Mouse (Mus musculus): ENCODE results near the gene Nrsn2. TPM values are rescaled to one million over a fixed set of nuclear protein-coding genes. Genes with fewer than 3 reads are reported as not detected.

The Nrsn2 gene
- polyA plus RNA-seq (2012; rRNA removed) = 21.5 and 24.8 TPM in 2 replicates

DNA sequence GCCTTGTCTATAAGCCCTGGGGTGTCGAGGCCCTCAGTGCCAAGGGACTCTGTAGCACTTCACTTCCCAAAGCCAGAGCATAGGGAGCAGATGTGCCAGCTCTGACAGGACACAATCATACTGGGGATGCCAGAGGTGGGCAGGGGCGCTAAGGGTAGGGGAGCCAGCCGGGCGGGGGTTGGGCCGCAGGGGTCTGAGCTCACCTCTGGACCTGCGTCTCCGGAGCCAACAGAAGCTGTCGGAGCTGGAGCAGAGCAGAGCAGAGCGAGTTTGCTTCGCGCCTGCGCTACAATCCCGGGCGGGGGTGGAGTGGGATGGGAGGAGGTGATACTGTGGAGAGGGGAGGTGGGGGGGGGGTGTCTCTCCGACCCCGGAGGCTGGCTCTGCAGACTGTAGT lies at the start of gene Nrsn2:
Gene Nrsn2 (minus strand): TSS at position 294 of the 397 bp plus-strand sequence.

DNA sequence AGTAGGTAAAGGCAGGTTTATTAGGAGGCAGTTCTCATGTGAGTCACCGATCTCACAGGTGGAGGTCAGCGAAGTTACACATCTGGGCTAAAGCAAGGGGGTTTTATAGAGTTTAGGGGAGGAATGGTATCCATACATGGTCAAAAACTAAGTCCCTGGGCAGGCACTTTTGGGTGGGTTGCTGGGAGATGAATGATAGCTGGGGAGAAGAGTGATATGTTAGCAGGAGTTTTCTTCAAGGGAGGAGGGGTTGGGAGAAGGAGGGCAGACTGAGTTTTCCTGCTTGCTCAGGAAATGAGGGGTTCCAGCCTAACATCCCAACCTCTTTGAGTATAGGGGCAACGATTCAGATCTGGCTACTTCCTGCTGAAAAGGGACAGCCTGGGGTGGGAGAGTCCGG lies 38.8 kb upstream of the Nrsn2 start, which contains the start of gene 6820408C15Rik:
Gene 6820408C15Rik (plus strand): TSS at position 301 of the 400 bp plus-strand sequence.

DNA sequence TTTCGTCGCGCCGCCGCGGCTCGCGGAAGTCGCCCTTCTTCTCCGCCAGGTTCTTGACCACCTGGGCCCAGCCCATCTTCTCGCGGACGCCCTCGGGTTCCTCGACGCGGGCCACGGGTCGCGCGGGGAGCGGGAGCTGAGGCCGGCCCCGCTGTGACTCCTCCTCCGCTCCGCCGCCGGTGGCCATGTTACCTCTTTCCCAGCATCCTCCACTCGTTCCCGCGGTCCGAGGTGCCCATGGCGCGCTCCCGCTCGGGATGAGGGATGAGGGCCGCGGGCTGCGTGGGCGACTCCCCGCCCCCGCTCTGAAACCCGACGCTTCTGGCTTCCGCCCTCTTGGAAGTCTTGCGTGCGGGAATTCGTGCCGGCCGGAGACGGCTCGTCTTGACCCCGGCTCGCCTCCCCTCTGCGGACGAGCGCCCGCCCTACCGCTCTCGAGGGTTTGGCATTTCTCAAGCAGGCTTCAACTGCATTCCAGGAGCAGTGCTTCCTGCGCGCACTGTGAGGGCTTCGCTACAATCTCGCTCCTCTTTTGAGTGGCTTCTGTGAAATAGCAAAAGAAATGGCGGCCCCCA lies 38.2 kb upstream of the Nrsn2 start, which contains the start of gene Zcchc3:
Gene Zcchc3 (minus strand): TSS at position 437 of the 575 bp plus-strand sequence.

DNA sequence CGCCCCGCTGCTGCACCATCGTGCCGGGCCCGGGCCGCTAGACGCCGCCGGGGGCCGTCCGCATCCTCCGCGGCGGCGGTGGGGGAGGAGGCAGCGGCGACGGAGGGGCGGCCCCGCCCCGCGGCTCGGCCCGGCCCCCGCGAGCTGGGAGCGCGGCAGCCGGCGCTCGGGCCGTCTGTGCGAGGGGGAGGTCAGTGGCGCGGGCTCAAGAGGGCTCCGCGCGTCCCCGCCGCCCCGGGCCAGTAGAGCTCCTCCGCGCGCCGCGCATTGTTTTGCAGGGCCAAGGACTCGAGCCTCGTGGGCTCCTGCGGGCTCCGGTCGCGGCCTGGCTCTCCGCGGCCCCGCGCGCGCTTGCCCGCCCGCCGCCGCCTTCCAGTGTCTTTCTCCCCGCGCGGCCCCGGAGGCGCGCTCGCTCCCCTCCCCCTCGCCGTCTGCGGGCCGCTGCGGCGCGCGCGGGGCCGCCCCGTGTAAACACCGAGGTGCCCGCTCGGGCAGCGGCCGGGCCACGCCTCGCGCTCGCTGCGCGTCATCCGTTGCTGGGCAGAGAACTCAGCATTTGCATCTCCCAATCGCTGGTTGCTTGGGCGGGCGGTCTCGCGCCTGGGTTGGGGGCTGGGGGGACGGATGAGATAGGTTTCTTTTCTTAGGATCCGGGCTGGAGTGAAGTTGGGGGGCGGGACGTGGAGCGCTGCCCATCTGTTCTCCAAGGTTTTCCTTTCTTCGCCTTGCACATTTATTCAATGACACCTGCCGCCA lies 21.4 kb upstream of the Nrsn2 start, which contains the start of gene Sox12:
Gene Sox12 (minus strand): TSS at position 384 of the 756 bp plus-strand sequence.

DNA sequence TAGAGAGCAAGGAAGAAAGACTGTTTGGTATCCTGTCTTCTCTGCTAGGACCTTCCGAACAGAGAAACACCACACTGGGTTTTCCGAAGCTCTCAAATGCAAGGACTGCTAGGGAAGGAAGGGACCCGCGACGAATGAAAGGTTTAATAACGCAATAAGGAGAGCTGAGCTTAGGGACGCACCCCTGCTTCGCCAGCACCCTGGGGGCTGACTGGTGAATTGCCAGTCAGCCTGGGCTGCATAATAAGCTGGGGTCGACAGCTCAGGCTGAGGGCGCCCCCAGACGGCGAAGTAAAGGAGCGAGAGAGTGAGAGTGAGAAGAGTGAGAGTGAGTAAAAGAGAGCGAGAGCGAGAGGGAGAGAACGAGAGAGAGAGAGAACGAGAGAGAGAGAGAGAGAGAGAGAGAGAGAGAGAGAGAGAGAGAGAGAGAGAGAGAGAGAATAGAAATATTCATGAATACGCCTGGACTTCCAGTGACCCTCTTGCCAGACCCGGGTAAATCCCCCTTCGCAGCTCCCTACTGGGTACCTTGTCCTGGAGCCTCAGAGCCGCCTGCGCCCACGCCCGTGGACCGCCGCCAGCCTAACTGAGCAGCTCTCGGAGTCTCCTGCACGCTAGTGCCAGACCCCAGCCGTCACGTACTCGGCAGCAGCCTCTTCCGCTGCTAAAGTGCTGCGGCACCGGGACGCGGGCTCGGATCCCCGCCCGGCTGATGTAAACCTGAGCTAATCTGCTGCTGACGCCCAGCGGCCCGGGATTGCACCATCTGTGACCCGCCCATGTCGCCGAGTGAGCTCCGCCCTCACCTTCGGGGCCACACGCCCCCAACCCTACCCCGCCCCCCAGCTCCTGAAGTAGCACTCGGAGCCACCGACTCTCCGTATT lies 32.9 kb downstream of the Nrsn2 start, which contains the start of gene Trib3:
Gene Trib3 (minus strand): TSS at position 704 of the 885 bp plus-strand sequence.

DNA sequence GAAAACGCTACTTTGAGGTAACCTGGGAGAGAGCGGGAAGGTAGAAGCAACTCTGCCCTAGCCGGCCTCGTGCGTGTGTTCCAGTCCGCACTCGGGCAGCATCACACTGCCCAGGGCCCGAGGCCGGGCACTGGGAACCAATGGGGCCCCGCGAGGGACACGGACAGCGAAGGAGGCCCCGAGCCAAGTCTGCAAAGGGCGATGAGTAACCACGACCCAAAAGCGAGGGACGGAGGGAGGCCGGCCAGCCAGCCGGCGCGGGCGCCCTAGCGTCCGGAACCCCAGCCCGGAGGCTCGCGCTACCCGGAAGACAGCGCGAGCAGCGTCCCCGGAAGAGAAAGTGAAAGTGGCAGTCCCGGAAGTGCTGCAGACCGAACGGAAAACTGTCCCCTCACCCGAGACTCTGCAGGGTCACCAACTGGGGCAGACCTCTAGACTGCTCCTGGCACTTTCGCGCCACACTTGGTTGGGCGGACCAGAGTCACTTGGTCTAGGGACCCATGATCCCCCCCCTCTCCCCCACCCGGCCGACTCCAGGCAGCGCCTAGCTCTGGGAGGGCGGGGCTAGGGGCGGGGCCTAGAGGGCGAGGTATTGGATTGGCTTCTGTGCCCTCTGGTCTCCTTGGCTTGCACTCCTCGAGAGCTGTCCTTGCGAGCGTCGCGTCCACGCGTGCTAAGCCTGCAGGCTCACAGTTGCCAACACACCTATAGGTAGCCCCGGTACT lies 44.2 kb downstream of the Nrsn2 start, which contains the start of gene Rbck1:
Gene Rbck1 (minus strand): TSS at position 553 of the 725 bp plus-strand sequence.

Other genes starting within 250 kb of the Nrsn2 start
- gene Tcf15, start 233.1 kb downstream of the Nrsn2 start, polyA plus RNA-seq (2012; rRNA removed) = 2.0 and 3.6 TPM in 2 replicates
- gene Csnk2a1, start 149.8 kb downstream of the Nrsn2 start, polyA plus RNA-seq (2012; rRNA removed) = 83.6 and 94.8 TPM in 2 replicates
- 43.8 and 46.3 TPM in 2 replicates for gene Tbc1d20, start 82.8 kb downstream of the Nrsn2 start, polyA plus RNA-seq (2012; rRNA removed)
- 255 and 263 TPM in 2 replicates for gene Rbck1, start 44.0 kb downstream of the Nrsn2 start, polyA plus RNA-seq (2012; rRNA removed)
- 0.37 and 0.63 TPM in 2 replicates for gene Trib3, start 32.6 kb downstream of the Nrsn2 start, polyA plus RNA-seq (2012; rRNA removed)
- 84.0 and 84.5 TPM in 2 replicates for gene Sox12, start 21.4 kb upstream of the Nrsn2 start, polyA plus RNA-seq (2012; rRNA removed)
- 20.1 and 21.6 TPM in 2 replicates for gene Zcchc3, start 38.4 kb upstream of the Nrsn2 start, polyA plus RNA-seq (2012; rRNA removed)
- gene 6820408C15Rik, start 38.9 kb upstream of the Nrsn2 start, polyA plus RNA-seq (2012; rRNA removed) = 2.2 and 2.6 TPM in 2 replicates
- not detected in 2 replicates for gene Defb23, start 88.0 kb upstream of the Nrsn2 start, polyA plus RNA-seq (2012; rRNA removed)
- 0.09 TPM in 1 of 2 replicates, not detected in the other for gene Defb20, start 100.4 kb upstream of the Nrsn2 start, polyA plus RNA-seq (2012; rRNA removed)
- gene Defb22, start 113.5 kb upstream of the Nrsn2 start, polyA plus RNA-seq (2012; rRNA removed) = not detected in 2 replicates
- gene Defb26, start 135.1 kb upstream of the Nrsn2 start, polyA plus RNA-seq (2012; rRNA removed) = not detected in 2 replicates
- not detected in 2 replicates for gene Defb28, start 141.6 kb upstream of the Nrsn2 start, polyA plus RNA-seq (2012; rRNA removed)
- not detected in 2 replicates for gene Defb29, start 163.5 kb upstream of the Nrsn2 start, polyA plus RNA-seq (2012; rRNA removed)
- gene Gm17416, start 192.7 kb upstream of the Nrsn2 start, polyA plus RNA-seq (2012; rRNA removed) = not detected in 2 replicates
- not detected in 2 replicates for gene Defb21, start 196.1 kb upstream of the Nrsn2 start, polyA plus RNA-seq (2012; rRNA removed)
- not detected in 2 replicates for gene Defb19, start 203.7 kb upstream of the Nrsn2 start, polyA plus RNA-seq (2012; rRNA removed)
- not detected in 2 replicates for gene Defb45, start 222.8 kb upstream of the Nrsn2 start, polyA plus RNA-seq (2012; rRNA removed)
- gene Defb36, start 227.7 kb upstream of the Nrsn2 start, polyA plus RNA-seq (2012; rRNA removed) = not detected in 2 replicates
- not detected in 2 replicates for gene Defb25, start 246.4 kb upstream of the Nrsn2 start, polyA plus RNA-seq (2012; rRNA removed)